Mouse (Mus musculus): ENCODE data around the gene Marcks. TPM values are rescaled to one million over a fixed set of nuclear protein-coding genes. Genes with fewer than 3 reads are reported as not detected.

Marcks gene
- polyA plus RNA-seq, 1 experiment = 39.0 TPM

DNA sequence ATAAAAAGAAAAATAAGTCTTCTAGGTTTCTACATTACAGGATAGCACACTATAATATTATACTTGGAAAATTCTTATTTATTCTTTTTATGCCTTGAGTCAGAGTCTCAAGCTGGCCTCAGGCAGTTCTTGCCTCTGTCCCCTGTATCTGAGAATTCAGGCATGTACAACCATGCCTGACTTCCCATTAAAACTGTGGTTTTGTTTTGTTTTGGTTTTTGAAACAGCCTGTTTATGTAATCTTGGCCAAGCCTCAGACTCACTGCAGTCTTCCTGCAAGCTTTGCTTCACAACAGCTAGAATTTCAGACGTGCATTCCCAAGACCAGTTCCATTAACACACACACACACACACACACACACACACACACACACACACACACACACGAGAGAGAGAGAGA, 16.4 kb upstream of the Marcks start:
- DNase-seq = no peak
- H3K4me3 ChIP-seq (replicated peaks; ENCODE audit: extremely low read depth, low read depth, low read length) = no peak overlapping the region
- H3K4me1 ChIP-seq (ENCODE audit: control insufficient read depth, insufficient read depth, low read length) = no peaks in the 10 kb centered on the region
- 10% methylated on average over 2 of the region's 2 CpGs for WGBS
- TF ChIP-seq CTCF (IDR thresholded peaks at IDR 0.05; ENCODE audit: insufficient read depth, low read length) (no peak), POLR2A (IDR thresholded peaks at IDR 0.05; ENCODE audit: borderline replicate concordance, extremely low read depth, low read depth, low read length) (no peak)

- 87% methylated on average over 7 of the region's 7 CpGs for WGBS
- no peak for DNase-seq
- Histone ChIP-seq H3K4me1 (ENCODE audit: control insufficient read depth, insufficient read depth, low read length) (no peaks in the 10 kb centered on the region), H3K4me3 (replicated peaks; ENCODE audit: extremely low read depth, low read depth, low read length) (no peak overlapping the region)
- TF ChIP-seq CTCF (IDR thresholded peaks at IDR 0.05; ENCODE audit: insufficient read depth, low read length) (no peak), POLR2A (IDR thresholded peaks at IDR 0.05; ENCODE audit: borderline replicate concordance, extremely low read depth, low read depth, low read length) (no peak)
These were observed 13.0 kb upstream of the Marcks start for GRCm38 (mm10) chr10:37151539-37152271.

GRCm38 (mm10) chr10:37148016-37148415, 9.3 kb upstream of the Marcks start:
- 70% methylated on average over 3 of the region's 3 CpGs for WGBS
- no peaks in the 10 kb centered on the region; the same call in 1 of the 2 replicates for H3K4me1 ChIP-seq (ENCODE audit: control insufficient read depth, insufficient read depth, low read length)
- no peak for DNase-seq
- TF ChIP-seq POLR2A (IDR thresholded peaks at IDR 0.05; ENCODE audit: borderline replicate concordance, extremely low read depth, low read depth, low read length) (no peak), CTCF (IDR thresholded peaks at IDR 0.05; ENCODE audit: insufficient read depth, low read length) (no peak)
- no peak overlapping the region for H3K4me3 ChIP-seq (replicated peaks; ENCODE audit: extremely low read depth, low read depth, low read length)

GRCm38 (mm10) chr10:37145456-37145855, 6.7 kb upstream of the Marcks start:
- TF ChIP-seq POLR2A (IDR thresholded peaks at IDR 0.05; ENCODE audit: borderline replicate concordance, extremely low read depth, low read depth, low read length) (no peak), CTCF (IDR thresholded peaks at IDR 0.05; ENCODE audit: insufficient read depth, low read length) (no peak)
- Histone ChIP-seq H3K4me3 (replicated peaks; ENCODE audit: extremely low read depth, low read depth, low read length) (no peak overlapping the region), H3K4me1 (ENCODE audit: control insufficient read depth, insufficient read depth, low read length) (no peaks in the 10 kb centered on the region; the same call in 1 of the 2 replicates)
- 81% methylated on average over 1 of the region's 1 CpGs for WGBS
- DNase-seq = no peak

DNA sequence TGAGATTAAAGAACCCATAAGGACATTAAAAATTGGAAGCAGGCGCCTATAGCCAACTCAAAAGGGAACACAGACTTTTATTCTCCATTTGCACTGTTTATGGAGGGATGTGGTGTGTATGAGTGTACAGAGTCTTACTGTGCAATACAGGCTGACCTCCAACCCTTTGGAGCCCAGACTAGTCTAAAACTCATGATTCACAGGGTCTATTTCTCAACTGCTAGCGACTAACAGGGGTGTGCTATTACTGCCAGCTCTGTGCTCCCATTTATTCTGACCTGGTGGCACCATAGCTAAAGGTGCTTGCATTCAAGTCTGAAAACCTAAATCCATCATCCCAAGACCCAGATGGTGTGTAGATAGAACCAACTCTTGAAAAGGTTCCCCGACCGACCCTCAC, 2.9 kb upstream of the Marcks start:
- TF ChIP-seq POLR2A (IDR thresholded peaks at IDR 0.05; ENCODE audit: borderline replicate concordance, extremely low read depth, low read depth, low read length) (no peak), CTCF (IDR thresholded peaks at IDR 0.05; ENCODE audit: insufficient read depth, low read length) (no peak)
- WGBS = 79% methylated on average over 4 of the region's 4 CpGs

GRCm38 (mm10) chr10:37140736-37141451, 2.2 kb upstream of the Marcks start:
- under 1% methylated on average over 43 of the region's 47 CpGs for WGBS
- DNase-seq = peak; percentile 74
- Histone ChIP-seq H3K4me1 (ENCODE audit: control insufficient read depth, insufficient read depth, low read length) (no peaks in the 10 kb centered on the region; the same call in 1 of the 2 replicates), H3K4me3 (replicated peaks; ENCODE audit: extremely low read depth, low read depth, low read length) (peak overlapping the region; percentile 83)
- TF ChIP-seq CTCF (IDR thresholded peaks at IDR 0.05; ENCODE audit: insufficient read depth, low read length) (no peak), POLR2A (IDR thresholded peaks at IDR 0.05; ENCODE audit: borderline replicate concordance, extremely low read depth, low read depth, low read length) (peak; percentile 28; the same call in 1 of the 2 replicates)

More for the DNA sequence above, 2.9 kb upstream of the Marcks start:
- no peak for DNase-seq
- Histone ChIP-seq H3K4me3 (replicated peaks; ENCODE audit: extremely low read depth, low read depth, low read length) (no peak overlapping the region), H3K4me1 (ENCODE audit: control insufficient read depth, insufficient read depth, low read length) (no peaks in the 10 kb centered on the region; the same call in 1 of the 2 replicates)

GRCm38 (mm10) chr10:37140166-37140735, 1.5 kb upstream of the Marcks start:
- Histone ChIP-seq H3K4me1 (ENCODE audit: control insufficient read depth, insufficient read depth, low read length) (no peaks in the 10 kb centered on the region), H3K4me3 (replicated peaks; ENCODE audit: extremely low read depth, low read depth, low read length) (peak overlapping the region; percentile 83)
- no peak for TF ChIP-seq CTCF (IDR thresholded peaks at IDR 0.05; ENCODE audit: insufficient read depth, low read length)
- TF ChIP-seq POLR2A (IDR thresholded peaks at IDR 0.05; ENCODE audit: borderline replicate concordance, extremely low read depth, low read depth, low read length) = no peak
- no peak for DNase-seq
- under 1% methylated on average over 24 of the region's 24 CpGs for WGBS

GRCm38 (mm10) chr10:37139443-37140165, 884 bp upstream of the Marcks start:
- Histone ChIP-seq H3K4me3 (replicated peaks; ENCODE audit: extremely low read depth, low read depth, low read length) (peak overlapping the region; percentile 83), H3K4me1 (ENCODE audit: control insufficient read depth, insufficient read depth, low read length) (no peaks in the 10 kb centered on the region; the same call in 1 of the 2 replicates)
- DNase-seq = peak; percentile 50
- 1% methylated on average over 26 of the region's 26 CpGs for WGBS
- TF ChIP-seq CTCF (IDR thresholded peaks at IDR 0.05; ENCODE audit: insufficient read depth, low read length) = no peak
- peak; percentile 12; the same call in 1 of the 2 replicates for TF ChIP-seq POLR2A (IDR thresholded peaks at IDR 0.05; ENCODE audit: borderline replicate concordance, extremely low read depth, low read depth, low read length)

- DNase-seq = peak; percentile 50
- H3K4me1 ChIP-seq (ENCODE audit: control insufficient read depth, insufficient read depth, low read length) = no peaks in the 10 kb centered on the region; the same call in 1 of the 2 replicates
- under 1% methylated on average over 26 of the region's 26 CpGs for WGBS
- H3K4me3 ChIP-seq (replicated peaks; ENCODE audit: extremely low read depth, low read depth, low read length) = peak overlapping the region; percentile 92
- TF ChIP-seq CTCF (IDR thresholded peaks at IDR 0.05; ENCODE audit: insufficient read depth, low read length) = no peak
- TF ChIP-seq POLR2A (IDR thresholded peaks at IDR 0.05; ENCODE audit: borderline replicate concordance, extremely low read depth, low read depth, low read length) = no peak
These were observed 399 bp downstream of the Marcks start for GRCm38 (mm10) chr10:37138311-37138731.

Data from lung, adult 2 months (tissue).